Mouse (Mus musculus): ENCODE data around the gene Chchd3. TPM values are rescaled to one million over a fixed set of nuclear protein-coding genes. Genes with fewer than 3 reads are reported as not detected.

Gene Chchd3
- polyA plus RNA-seq, 1 experiment: 123 TPM

- H3K4me2 ChIP-seq (ENCODE audit: low read depth): peak overlapping the region; percentile 59
- peaks cover 17% of the 10 kb centered on the region for H3K79me2 ChIP-seq (ENCODE audit: control insufficient read depth, insufficient read depth)
- H3ac ChIP-seq (ENCODE audit: control insufficient read depth, insufficient read length): no peak overlapping the region
- H3K4me3 ChIP-seq: no peak overlapping the region
- TF ChIP-seq E2F4 (IDR thresholded peaks at IDR 0.05; ENCODE audit: insufficient read depth): no peak
- peak in 2 of 3 experiments; percentile 58 to 64 for TF ChIP-seq MYOD1 (IDR thresholded peaks at IDR 0.05; ENCODE audit: control insufficient read depth in 1 of 3, insufficient read length in 2 of 3, low read depth in 2 of 3)
- TF ChIP-seq MYOG (IDR thresholded peaks at IDR 0.05; ENCODE audit: control insufficient read depth in 1 of 3, insufficient read depth in 1 of 3, insufficient read length in 2 of 3, low read depth in 2 of 3): peak in 2 of 3 experiments; percentile 42 to 85
- TF ChIP-seq SRF (IDR thresholded peaks at IDR 0.05; ENCODE audit: control insufficient read depth, insufficient read length, low read depth): no peak
- peak; percentile 28 for TF ChIP-seq POLR2A (IDR thresholded peaks at IDR 0.05; ENCODE audit: insufficient read length, low read depth)
- no peak for TF ChIP-seq MAX (IDR thresholded peaks at IDR 0.05; ENCODE audit: low read depth)
- TF ChIP-seq REST (IDR thresholded peaks at IDR 0.05; ENCODE audit: insufficient read depth, insufficient read length): no peak
- TF ChIP-seq POLR2AphosphoS2 (IDR thresholded peaks at IDR 0.05; ENCODE audit: insufficient read length, low read depth): no peak
- H3K27me3 ChIP-seq (ENCODE audit: control insufficient read depth, insufficient read depth, insufficient read length): no peaks in the 10 kb centered on the region
- peaks cover 16% of the 10 kb centered on the region for H3K36me3 ChIP-seq (ENCODE audit: control insufficient read depth, insufficient read depth)
Measured at GRCm38 (mm10) chr6:33043480-33043879, 16.6 kb downstream of the Chchd3 start.

DNA sequence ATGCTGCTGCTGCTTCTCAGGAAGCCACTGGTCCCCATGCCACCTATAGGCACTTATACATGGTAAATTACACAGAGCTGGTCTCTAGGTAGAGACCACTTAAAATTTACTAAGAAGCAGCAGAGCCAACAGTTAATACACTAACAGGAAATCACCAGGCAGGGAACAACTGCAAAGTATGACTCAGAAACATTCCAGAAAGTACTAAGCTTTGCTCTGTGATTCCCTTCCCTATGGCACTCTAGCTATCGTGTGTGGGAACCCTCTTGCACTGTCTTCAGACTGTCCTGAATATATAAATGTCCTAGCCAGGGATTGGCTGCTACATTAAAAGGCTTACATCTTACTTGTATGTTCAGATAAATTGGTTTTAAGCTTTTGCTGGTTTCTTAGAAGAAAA lies 17.2 kb downstream of the Chchd3 start:
- H3K4me2 ChIP-seq (ENCODE audit: low read depth): peak overlapping the region; percentile 59
- H3ac ChIP-seq (ENCODE audit: control insufficient read depth, insufficient read length): no peak overlapping the region
- H3K36me3 ChIP-seq (ENCODE audit: control insufficient read depth, insufficient read depth): peaks cover 16% of the 10 kb centered on the region
- no peak overlapping the region for H3K4me3 ChIP-seq
- TF ChIP-seq REST (IDR thresholded peaks at IDR 0.05; ENCODE audit: insufficient read depth, insufficient read length) (no peak), MYOG (IDR thresholded peaks at IDR 0.05; ENCODE audit: control insufficient read depth in 1 of 3, insufficient read depth in 1 of 3, insufficient read length in 2 of 3, low read depth in 2 of 3) (peak in 2 of 3 experiments; percentile 21 to 71), CEBPB (IDR thresholded peaks at IDR 0.05; ENCODE audit: insufficient read depth, poor library complexity, severe bottlenecking) (no peak), MYOD1 (IDR thresholded peaks at IDR 0.05; ENCODE audit: control insufficient read depth in 1 of 3, insufficient read length in 2 of 3, low read depth in 2 of 3) (peak in 1 of 3 experiments; percentile 28), E2F4 (IDR thresholded peaks at IDR 0.05; ENCODE audit: insufficient read depth) (no peak), USF1 (IDR thresholded peaks at IDR 0.05; ENCODE audit: low read depth) (no peak), TCF3 (IDR thresholded peaks at IDR 0.05; ENCODE audit: insufficient read length, low read depth) (no peak), TCF12 (IDR thresholded peaks at IDR 0.05; ENCODE audit: insufficient read depth, poor library complexity, severe bottlenecking) (no peak)
- no peaks in the 10 kb centered on the region for H3K27me3 ChIP-seq (ENCODE audit: control insufficient read depth, insufficient read depth, insufficient read length)
- peaks cover 17% of the 10 kb centered on the region for H3K79me2 ChIP-seq (ENCODE audit: control insufficient read depth, insufficient read depth)

DNA sequence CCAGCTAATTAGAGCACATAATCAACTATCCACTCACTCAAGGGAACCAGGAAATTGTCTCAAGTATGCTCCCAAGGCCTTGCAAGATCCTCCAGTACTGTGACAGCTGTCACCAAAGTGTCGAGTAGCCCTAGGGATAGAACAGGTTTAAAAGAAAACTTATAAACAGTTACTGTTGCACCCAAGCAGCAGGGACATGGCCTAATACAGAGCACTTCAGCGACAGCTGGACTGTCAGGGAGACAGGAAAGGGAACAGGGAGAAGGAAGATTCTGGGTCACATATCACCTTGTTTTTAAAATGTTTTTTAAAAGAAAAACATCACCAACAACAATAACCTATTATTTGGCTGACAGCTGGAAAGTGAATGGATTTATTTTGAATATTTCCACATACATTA lies 18.1 kb downstream of the Chchd3 start:
- TF ChIP-seq MYOG (IDR thresholded peaks at IDR 0.05; ENCODE audit: control insufficient read depth in 1 of 3, insufficient read depth in 1 of 3, insufficient read length in 2 of 3, low read depth in 2 of 3) (peak in 1 of 3 experiments; percentile 60), POLR2AphosphoS2 (IDR thresholded peaks at IDR 0.05; ENCODE audit: insufficient read length, low read depth) (no peak), MYOD1 (IDR thresholded peaks at IDR 0.05; ENCODE audit: control insufficient read depth in 1 of 3, insufficient read length in 2 of 3, low read depth in 2 of 3) (peak in 1 of 3 experiments; percentile 60)
- peak overlapping the region; percentile 18 for H3K4me2 ChIP-seq (ENCODE audit: low read depth)
- peaks cover 15% of the 10 kb centered on the region for H3K36me3 ChIP-seq (ENCODE audit: control insufficient read depth, insufficient read depth)

GRCm38 (mm10) chr6:33040360-33041090 lies 19.5 kb downstream of the Chchd3 start:
- Histone ChIP-seq H3K79me2 (ENCODE audit: control insufficient read depth, insufficient read depth) (peaks cover 17% of the 10 kb centered on the region), H3K4me2 (ENCODE audit: low read depth) (no peak overlapping the region), H3K4me3 (no peak overlapping the region), H3ac (ENCODE audit: control insufficient read depth, insufficient read length) (no peak overlapping the region), H3K27me3 (ENCODE audit: control insufficient read depth, insufficient read depth, insufficient read length) (no peaks in the 10 kb centered on the region), H3K36me3 (ENCODE audit: control insufficient read depth, insufficient read depth) (peaks cover 11% of the 10 kb centered on the region)
- no peak for TF ChIP-seq REST (IDR thresholded peaks at IDR 0.05; ENCODE audit: insufficient read depth, insufficient read length)
- TF ChIP-seq MYOG (IDR thresholded peaks at IDR 0.05; ENCODE audit: control insufficient read depth in 1 of 3, insufficient read depth in 1 of 3, insufficient read length in 2 of 3, low read depth in 2 of 3): no peak
- no peak for TF ChIP-seq MYOD1 (IDR thresholded peaks at IDR 0.05; ENCODE audit: control insufficient read depth in 1 of 3, insufficient read length in 2 of 3, low read depth in 2 of 3)
- no peak for TF ChIP-seq MAX (IDR thresholded peaks at IDR 0.05; ENCODE audit: low read depth)
- TF ChIP-seq POLR2AphosphoS2 (IDR thresholded peaks at IDR 0.05; ENCODE audit: insufficient read length, low read depth): no peak
- TF ChIP-seq USF1 (IDR thresholded peaks at IDR 0.05; ENCODE audit: low read depth): no peak
- no peak for TF ChIP-seq CEBPB (IDR thresholded peaks at IDR 0.05; ENCODE audit: insufficient read depth, poor library complexity, severe bottlenecking)
- no peak for TF ChIP-seq E2F4 (IDR thresholded peaks at IDR 0.05; ENCODE audit: insufficient read depth)
- TF ChIP-seq POLR2A (IDR thresholded peaks at IDR 0.05; ENCODE audit: insufficient read length, low read depth): no peak

More for the DNA sequence above, 18.1 kb downstream of the Chchd3 start:
- H3ac ChIP-seq (ENCODE audit: control insufficient read depth, insufficient read length): no peak overlapping the region
- no peaks in the 10 kb centered on the region for H3K27me3 ChIP-seq (ENCODE audit: control insufficient read depth, insufficient read depth, insufficient read length)
- H3K4me3 ChIP-seq: no peak overlapping the region
- H3K79me2 ChIP-seq (ENCODE audit: control insufficient read depth, insufficient read depth): peaks cover 17% of the 10 kb centered on the region

- Histone ChIP-seq H3ac (ENCODE audit: control insufficient read depth, insufficient read length) (no peak overlapping the region), H3K36me3 (ENCODE audit: control insufficient read depth, insufficient read depth) (no peaks in the 10 kb centered on the region), H3K27me3 (ENCODE audit: control insufficient read depth, insufficient read depth, insufficient read length) (no peaks in the 10 kb centered on the region), H3K4me2 (ENCODE audit: low read depth) (no peak overlapping the region), H3K4me3 (no peak overlapping the region), H3K79me2 (ENCODE audit: control insufficient read depth, insufficient read depth) (peaks cover 50% of the 10 kb centered on the region)
- TF ChIP-seq POLR2AphosphoS2 (IDR thresholded peaks at IDR 0.05; ENCODE audit: insufficient read length, low read depth) (no peak), USF1 (IDR thresholded peaks at IDR 0.05; ENCODE audit: low read depth) (no peak), E2F4 (IDR thresholded peaks at IDR 0.05; ENCODE audit: insufficient read depth) (no peak), CEBPB (IDR thresholded peaks at IDR 0.05; ENCODE audit: insufficient read depth, poor library complexity, severe bottlenecking) (no peak), POLR2A (IDR thresholded peaks at IDR 0.05; ENCODE audit: insufficient read length, low read depth) (no peak), TCF12 (IDR thresholded peaks at IDR 0.05; ENCODE audit: insufficient read depth, poor library complexity, severe bottlenecking) (no peak), MAX (IDR thresholded peaks at IDR 0.05; ENCODE audit: low read depth) (no peak), MYOG (IDR thresholded peaks at IDR 0.05; ENCODE audit: control insufficient read depth in 1 of 3, insufficient read depth in 1 of 3, insufficient read length in 2 of 3, low read depth in 2 of 3) (no peak), SRF (IDR thresholded peaks at IDR 0.05; ENCODE audit: control insufficient read depth, insufficient read length, low read depth) (no peak), REST (IDR thresholded peaks at IDR 0.05; ENCODE audit: insufficient read depth, insufficient read length) (no peak), MYOD1 (IDR thresholded peaks at IDR 0.05; ENCODE audit: control insufficient read depth in 1 of 3, insufficient read length in 2 of 3, low read depth in 2 of 3) (no peak), TCF3 (IDR thresholded peaks at IDR 0.05; ENCODE audit: insufficient read length, low read depth) (no peak)
Measured at GRCm38 (mm10) chr6:33032543-33032942, 27.5 kb downstream of the Chchd3 start.
